Mouse (Mus musculus) liver, embryonic 11.5 days (tissue): ENCODE measurements around the gene Spag16. TPM values are rescaled to one million over a fixed set of nuclear protein-coding genes. Genes with fewer than 3 reads are reported as not detected.
A peak's percentile ranks its signal among the peaks of the same experiment; 100 is the strongest.

Source experiments
- ATAC-seq: fragments of 200-750 bp; cut with Nextera tagmentation; replicated peaks from 2 replicates; pipeline ENCODE4 v1.8.0; 2017; ENCODE audit warnings: moderate number of reproducible peaks, mild to moderate bottlenecking, moderate TSS enrichment, moderate library complexity; ENCODE audit not compliant: low FRiP score
- DNase-seq: peaks from one replicate; pipeline ENCODE4 v3.0.0-alpha.2; 2017; ENCODE audit warnings: low spot score
- H3K27ac ChIP-seq: fragments of 300-500 bp; sonication (generic); 2 replicates; pipeline ENCODE4 v1.5.1; 2014; ENCODE audit warnings: mild to moderate bottlenecking, low read depth, low read length, control low read depth
- H3K27me3 ChIP-seq: fragments of 300-500 bp; sonication (generic); replicated peaks from 2 replicates; pipeline ENCODE4 v1.6.1; 2014; ENCODE audit warnings: low read length, mixed read lengths; ENCODE audit not compliant: control insufficient read depth, insufficient read depth
- H3K36me3 ChIP-seq: fragments of 300-500 bp; sonication (generic); 2 replicates; pipeline ENCODE4 v1.6.1; 2014; ENCODE audit warnings: mild to moderate bottlenecking, low read length, moderate library complexity, mixed read lengths; ENCODE audit not compliant: control insufficient read depth, insufficient read depth
- H3K4me1 ChIP-seq: fragments of 300-500 bp; sonication (generic); replicated peaks from 2 replicates; pipeline ENCODE4 v1.6.1; 2014; ENCODE audit warnings: low read length, mixed read lengths; ENCODE audit not compliant: control insufficient read depth, insufficient read depth
- H3K4me2 ChIP-seq: fragments of 300-500 bp; sonication (generic); 2 replicates; pipeline ENCODE4 v1.6.1; 2014; ENCODE audit warnings: mild to moderate bottlenecking, control low read depth, moderate library complexity
- H3K4me3 ChIP-seq: fragments of 300-500 bp; sonication (generic); 2 replicates; pipeline ENCODE4 v1.5.1; 2014; ENCODE audit warnings: low read depth, low read length, control low read depth
- H3K9ac ChIP-seq: fragments of 300-500 bp; sonication (generic); 2 replicates; pipeline ENCODE4 v1.6.1; 2014; ENCODE audit warnings: low read depth, low read length, control low read depth
- H3K9me3 ChIP-seq: fragments of 300-500 bp; sonication (generic); 2 replicates; pipeline ENCODE4 v1.6.1; 2016; ENCODE audit warnings: low read length, inconsistent platforms, mixed read lengths; ENCODE audit not compliant: control insufficient read depth
- WGBS: fragments of 180-500 bp; shearing (Covaris S2); extraction: QIAGEN DNeasy Blood & Tissue Kit; methylation state at CpG from one replicate; pipeline ENCODE4 v1.1.7; 2014; 5-methylcytosine and 5-hydroxymethylcytosine counted together
- polyA plus RNA-seq: library from polyadenylated mRNA; unstranded; fragments of >200 nt; fragmentation: Nextera tagmentation; extraction: Ambion mirVana; gene quantifications from 2 replicates; pipeline ENCODE4 v1.2.1, GENCODE M21; 2014

Spag16 gene
- polyA plus RNA-seq, 1 experiment from 2014 or later, result 0.25 TPM

DNA sequence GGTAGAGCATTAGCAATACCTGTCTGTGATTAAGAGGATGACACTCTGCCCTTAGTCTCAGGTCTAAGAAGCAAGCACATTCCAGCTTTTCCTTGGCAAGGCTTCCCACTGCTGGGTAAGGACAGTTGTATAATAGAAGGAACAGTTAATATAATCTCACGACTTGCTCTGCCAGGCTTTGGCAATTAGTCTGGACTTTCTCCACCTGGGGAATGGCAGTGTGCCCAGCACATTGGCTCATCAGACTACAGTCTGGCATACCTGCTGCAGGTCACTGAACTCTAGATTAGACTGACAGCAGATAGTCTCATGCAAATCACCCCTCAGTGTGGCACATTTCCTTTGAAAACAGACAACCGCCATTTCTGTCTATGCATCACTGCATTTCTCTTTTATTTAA is 865.8 kb downstream of the Spag16 start:
- Histone ChIP-seq H3K27ac (no peak overlapping the region), H3K36me3 (no peaks in the 10 kb centered on the region), H3K4me1 (no peaks in the 10 kb centered on the region), H3K27me3 (no peaks in the 10 kb centered on the region), H3K9me3 (no peaks in the 10 kb centered on the region), H3K4me2 (no peak overlapping the region), H3K9ac (no peak overlapping the region), H3K4me3 (no peak overlapping the region)
- ATAC-seq (no peak), DNase-seq (no peak)
- WGBS, result 87% methylated on average over 2 of the region's 2 CpGs

DNA sequence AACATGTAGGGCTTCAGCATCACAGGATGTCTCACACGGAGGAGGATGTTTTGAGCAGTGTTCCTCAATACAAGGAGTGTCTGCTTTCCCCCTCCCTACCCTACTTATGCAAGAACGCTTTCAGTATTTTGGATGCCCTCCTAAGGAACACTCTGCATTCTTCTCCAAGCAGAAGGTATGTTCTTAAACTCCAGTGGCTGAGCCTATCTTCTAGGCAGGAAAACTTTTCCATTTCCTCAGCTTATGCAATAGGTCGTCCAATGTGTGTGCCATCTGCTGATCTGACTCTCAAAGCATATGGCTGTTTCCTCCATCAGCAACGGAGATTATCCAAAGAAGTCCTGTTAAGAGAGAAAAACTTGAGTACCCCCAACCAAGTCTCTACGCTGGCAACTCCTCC is 873.5 kb downstream of the Spag16 start:
- Histone ChIP-seq H3K27ac (no peak overlapping the region), H3K4me2 (no peak overlapping the region), H3K9me3 (no peaks in the 10 kb centered on the region), H3K27me3 (no peaks in the 10 kb centered on the region), H3K4me3 (no peak overlapping the region), H3K4me1 (no peaks in the 10 kb centered on the region), H3K36me3 (no peaks in the 10 kb centered on the region), H3K9ac (no peak overlapping the region)
- ATAC-seq (no peak), DNase-seq (no peak)
- 67% methylated on average over 5 of the region's 5 CpGs for WGBS

DNA sequence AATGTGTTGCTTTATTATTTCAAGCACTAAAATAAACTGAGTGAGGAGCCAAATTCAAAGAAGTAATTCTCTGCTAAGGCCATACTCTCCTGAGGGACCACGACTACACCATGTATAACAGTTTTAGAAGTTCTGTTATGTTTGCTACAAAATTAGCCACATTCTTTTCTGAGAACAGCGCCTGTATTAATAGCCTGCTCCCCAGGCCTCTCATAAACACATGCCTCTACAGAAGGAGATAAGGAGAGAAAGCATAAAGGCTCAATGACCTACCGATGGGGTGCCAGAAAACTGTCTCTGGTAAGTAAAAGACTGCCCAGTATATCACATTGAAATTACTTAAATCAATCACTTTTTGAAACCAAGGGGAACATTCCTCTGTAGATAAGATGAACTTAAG is 877.2 kb downstream of the Spag16 start:
- 63% methylated on average over 3 of the region's 3 CpGs for WGBS
- no peak overlapping the region for H3K27ac ChIP-seq

DNA sequence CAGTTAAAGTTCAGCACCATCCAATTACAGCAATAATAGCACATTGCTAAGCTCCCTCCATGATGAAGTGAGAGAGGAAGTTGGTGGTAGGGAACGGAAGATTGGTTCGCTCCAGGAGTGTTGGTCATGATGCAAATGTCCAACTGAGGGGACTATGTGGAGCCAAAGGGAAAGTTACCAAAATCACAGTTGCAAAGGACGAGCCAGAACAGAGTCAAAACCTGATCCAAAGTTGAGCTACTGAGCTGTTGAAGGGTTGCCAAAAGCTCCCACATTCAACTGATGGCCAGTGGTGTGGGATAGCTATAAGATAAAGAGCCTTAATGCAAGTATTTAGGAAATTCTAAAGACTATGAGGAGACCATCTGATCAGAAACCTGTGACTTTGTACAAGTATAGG is 879.1 kb downstream of the Spag16 start:
- H3K4me3 ChIP-seq, result no peak overlapping the region
- H3K27me3 ChIP-seq, result no peaks in the 10 kb centered on the region
- WGBS, result 72% methylated on average over 3 of the region's 3 CpGs
- H3K4me1 ChIP-seq, result no peaks in the 10 kb centered on the region
- no peak overlapping the region for H3K4me2 ChIP-seq
- H3K9me3 ChIP-seq, result no peaks in the 10 kb centered on the region
- no peak for DNase-seq
- H3K27ac ChIP-seq, result no peak overlapping the region
- no peak overlapping the region for H3K9ac ChIP-seq
- no peaks in the 10 kb centered on the region for H3K36me3 ChIP-seq
- no peak for ATAC-seq

More for the DNA sequence above, 877.2 kb downstream of the Spag16 start:
- no peak for ATAC-seq
- H3K27me3 ChIP-seq, result no peaks in the 10 kb centered on the region
- H3K9me3 ChIP-seq, result no peaks in the 10 kb centered on the region
- no peak for DNase-seq
- no peak overlapping the region for H3K4me2 ChIP-seq
- no peak overlapping the region for H3K9ac ChIP-seq
- no peak overlapping the region for H3K4me3 ChIP-seq
- H3K36me3 ChIP-seq, result no peaks in the 10 kb centered on the region
- H3K4me1 ChIP-seq, result no peaks in the 10 kb centered on the region

DNA sequence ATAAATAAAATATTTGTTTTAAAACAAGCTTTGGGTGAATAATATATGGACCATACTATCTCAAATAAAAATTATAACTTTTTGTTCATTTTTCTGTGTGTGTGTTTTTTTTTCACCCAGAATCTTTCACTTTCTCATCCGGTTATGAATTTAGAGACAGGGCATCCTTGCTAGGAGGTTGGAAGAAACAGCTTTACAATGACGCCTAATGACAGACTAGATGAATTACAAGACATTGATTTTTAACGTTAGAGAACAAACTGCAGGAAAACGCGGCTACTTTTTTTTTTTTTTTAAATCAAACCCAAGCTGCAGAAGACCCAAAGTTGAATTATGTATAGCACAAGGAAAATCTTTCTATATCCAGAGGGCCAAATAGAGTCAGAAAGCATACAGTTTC is 898.3 kb downstream of the Spag16 start:
- Histone ChIP-seq H3K9ac (no peak overlapping the region), H3K4me2 (no peak overlapping the region), H3K27ac (no peak overlapping the region), H3K36me3 (no peaks in the 10 kb centered on the region), H3K4me1 (no peaks in the 10 kb centered on the region), H3K27me3 (no peaks in the 10 kb centered on the region), H3K4me3 (no peak overlapping the region), H3K9me3 (no peaks in the 10 kb centered on the region)
- 59% methylated on average over 5 of the region's 5 CpGs for WGBS
- DNase-seq, result no peak
- no peak for ATAC-seq

DNA sequence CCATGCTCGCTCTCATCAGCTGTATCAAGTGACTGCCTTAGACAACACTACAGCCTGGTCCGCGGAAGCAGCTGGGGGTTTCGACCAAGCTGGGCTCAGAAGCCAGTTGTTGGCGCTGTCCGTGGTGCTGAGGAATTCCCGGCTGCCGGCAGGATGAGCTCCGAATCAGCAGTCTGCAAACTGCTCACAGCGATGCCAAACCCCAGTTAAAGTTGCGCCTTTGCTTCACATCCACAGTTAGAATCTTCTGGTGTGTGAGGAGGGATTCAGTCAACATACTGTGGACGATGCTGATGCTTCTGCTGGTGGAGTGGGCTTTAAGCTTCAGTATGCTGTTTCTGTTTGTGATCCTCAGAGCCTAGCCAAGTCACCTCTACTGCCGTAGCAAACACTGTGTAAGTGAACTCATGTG is 898.9 kb downstream of the Spag16 start, which contains the start of gene Vwc2l:
Gene Vwc2l (plus strand): TSS at position 61 of the 412 bp plus-strand sequence.
- Histone ChIP-seq H3K27ac (no peak within 1 kb of the TSS), H3K9me3 (no peaks in the 10 kb centered on the region), H3K4me2 (no peak within 1 kb of the TSS), H3K4me1 (no peaks in the 10 kb centered on the region), H3K4me3 (no peak within 1 kb of the TSS), H3K9ac (no peak within 1 kb of the TSS), H3K27me3 (no peaks in the 10 kb centered on the region), H3K36me3 (no peaks in the 10 kb centered on the region)
- peak; percentile 68 for DNase-seq
- no peak for ATAC-seq
- WGBS, result 13% methylated on average over 13 of the region's 13 CpGs

Other genes with a start within 250 kb of the Spag16 start
- 2.8 and 3.5 TPM in 2 replicates for gene Ikzf2, start 139.7 kb upstream of the Spag16 start, polyA plus RNA-seq